In genomic region chr17:86937497-86938155, GRCm38 (mm10) we compare ENCODE assay signal across 8 mouse cellular contexts. TPM values are rescaled to one million over a fixed set of nuclear protein-coding genes. Genes with fewer than 3 reads are reported as not detected.
DNase-seq lines count a peak whose midpoint lies in the region; ATAC-seq and TF ChIP-seq lines count a peak whose summit lies in the region.

No protein-coding gene starts in this region.

- no peak for TF ChIP-seq CTCF in left cerebral cortex, adult 2 months (IDR thresholded peaks at IDR 0.05)

- intact Hi-C loops in gastrocnemius, postnatal 14 days (cut with DNase I; ENCODE audit: low total_unique reads) = no loop called here
- intact Hi-C loops in left cerebral cortex, adult 2 months (cut with DNase I) = loop anchor here (2.0 kb wide), 1 partner anchor 25 kb away; the partner anchor contains the start of gene Rhoq

- peak overlapping the region; percentile 40 for H3K4me3 ChIP-seq in left cerebral cortex, adult 2 months

- peak; percentile 39 for DNase-seq in ZHBTc4 (ENCODE audit: low read depth, low spot score)
- DNase-seq in gastrocnemius, postnatal 14 days = peak; percentile 83
- peak; percentile 47 for DNase-seq in induced T-regulatory cell, adult 2 months (ENCODE audit: low read depth)
- peak; percentile 58 to 75 for DNase-seq in left cerebral cortex, adult 2 months (ENCODE audit: extremely low spot score in 1 of 2, low spot score in 2 of 2)
- peak; percentile 85 to 92 for DNase-seq in lung, postnatal 4 days
- peak; percentile 42 for DNase-seq in retina, postnatal 7 days (ENCODE audit: low read depth, low spot score)
- DNase-seq in urinary bladder, postnatal 4 days (ENCODE audit: low spot score in 2 of 2) = peak; percentile 62 to 69

- peak overlapping the region; percentile 45 for H3K27ac ChIP-seq in left cerebral cortex, adult 2 months

- ATAC-seq in common myeloid progenitor, adult 5-6 weeks (replicated peaks; ENCODE audit: low read depth, poor library complexity, severe bottlenecking) = peak; percentile 89

RNA-seq across cellular contexts. Expression of gene Atp6v1e2, which starts 10.1 kb away (rescaled TPM):
- total RNA-seq in common myeloid progenitor, adult 5-6 weeks (2017) = not detected in 2 replicates
- not detected for total RNA-seq in gastrocnemius, postnatal 14 days (2021)
- not detected for total RNA-seq in left cerebral cortex, adult 2 months (2021)

RNA-seq across cellular contexts. Expression of gene Tmem247, which starts 20.5 kb away (rescaled TPM):
- total RNA-seq in common myeloid progenitor, adult 5-6 weeks (2017) = not detected in 2 replicates
- total RNA-seq in gastrocnemius, postnatal 14 days (2021) = not detected
- total RNA-seq in left cerebral cortex, adult 2 months (2021) = not detected

RNA-seq across cellular contexts. Expression of gene Rhoq, which starts 25.3 kb away (rescaled TPM):
- total RNA-seq in common myeloid progenitor, adult 5-6 weeks (2017) = 5.2 and 5.6 TPM in 2 replicates
- 100 to 1,000 TPM; 164 to 165 TPM for total RNA-seq in gastrocnemius, postnatal 14 days (2021)
- 10 to 100 TPM; 35.6 to 45.0 TPM for total RNA-seq in left cerebral cortex, adult 2 months (2021)

Comparison
In these comparisons a context has a peak if more than half of its experiments do, and no peak if none do; other contexts are left out.
1. Peak in every context shown above with its lines: DNase-seq, ATAC-seq, H3K4me3 ChIP-seq and H3K27ac ChIP-seq.